Mouse (Mus musculus) liver, embryonic 11.5 days (tissue): ENCODE measurements around the gene Vill. TPM values are rescaled to one million over a fixed set of nuclear protein-coding genes. Genes with fewer than 3 reads are reported as not detected.

Source experiments
- ATAC-seq: fragments of 200-750 bp; cut with Nextera tagmentation; replicated peaks from 2 replicates; pipeline ENCODE4 v1.8.0; 2017; ENCODE audit warnings: moderate number of reproducible peaks, mild to moderate bottlenecking, moderate TSS enrichment, moderate library complexity; ENCODE audit not compliant: low FRiP score
- DNase-seq: peaks from one replicate; pipeline ENCODE4 v3.0.0-alpha.2; 2017; ENCODE audit warnings: low spot score
- H3K27ac ChIP-seq: fragments of 300-500 bp; sonication (generic); 2 replicates; pipeline ENCODE4 v1.5.1; 2014; ENCODE audit warnings: mild to moderate bottlenecking, low read depth, low read length, control low read depth
- H3K27me3 ChIP-seq: fragments of 300-500 bp; sonication (generic); replicated peaks from 2 replicates; pipeline ENCODE4 v1.6.1; 2014; ENCODE audit warnings: low read length, mixed read lengths; ENCODE audit not compliant: control insufficient read depth, insufficient read depth
- H3K36me3 ChIP-seq: fragments of 300-500 bp; sonication (generic); 2 replicates; pipeline ENCODE4 v1.6.1; 2014; ENCODE audit warnings: mild to moderate bottlenecking, low read length, moderate library complexity, mixed read lengths; ENCODE audit not compliant: control insufficient read depth, insufficient read depth
- H3K4me1 ChIP-seq: fragments of 300-500 bp; sonication (generic); replicated peaks from 2 replicates; pipeline ENCODE4 v1.6.1; 2014; ENCODE audit warnings: low read length, mixed read lengths; ENCODE audit not compliant: control insufficient read depth, insufficient read depth
- H3K4me2 ChIP-seq: fragments of 300-500 bp; sonication (generic); 2 replicates; pipeline ENCODE4 v1.6.1; 2014; ENCODE audit warnings: mild to moderate bottlenecking, control low read depth, moderate library complexity
- H3K4me3 ChIP-seq: fragments of 300-500 bp; sonication (generic); 2 replicates; pipeline ENCODE4 v1.5.1; 2014; ENCODE audit warnings: low read depth, low read length, control low read depth
- H3K9ac ChIP-seq: fragments of 300-500 bp; sonication (generic); 2 replicates; pipeline ENCODE4 v1.6.1; 2014; ENCODE audit warnings: low read depth, low read length, control low read depth
- H3K9me3 ChIP-seq: fragments of 300-500 bp; sonication (generic); 2 replicates; pipeline ENCODE4 v1.6.1; 2016; ENCODE audit warnings: low read length, inconsistent platforms, mixed read lengths; ENCODE audit not compliant: control insufficient read depth
- whole genome bisulfite sequencing: fragments of 180-500 bp; shearing (Covaris S2); extraction: QIAGEN DNeasy Blood & Tissue Kit; methylation state at CpG from one replicate; pipeline ENCODE4 v1.1.7; 2014; 5-methylcytosine and 5-hydroxymethylcytosine counted together
- polyA plus RNA-seq: library from polyadenylated mRNA; unstranded; fragments of >200 nt; fragmentation: Nextera tagmentation; extraction: Ambion mirVana; gene quantifications from 2 replicates; pipeline ENCODE4 v1.2.1, GENCODE M21; 2014

Vill gene
- polyA plus RNA-seq: 20.0 and 22.7 TPM in 2 replicates

- H3K27me3 ChIP-seq: peaks cover 7% of the 10 kb centered on the region
- H3K4me1 ChIP-seq: peaks cover 20% of the 10 kb centered on the region
- no peak for DNase-seq
- peak; percentile 64 for ATAC-seq
- peak within 1 kb of the TSS; percentile 28 for H3K4me3 ChIP-seq
- 22% methylated on average over 22 of the region's 22 CpGs for WGBS
- H3K27ac ChIP-seq: no peak within 1 kb of the TSS
- H3K9me3 ChIP-seq: no peaks in the 10 kb centered on the region
- H3K9ac ChIP-seq: no peak within 1 kb of the TSS
- no peaks in the 10 kb centered on the region for H3K36me3 ChIP-seq
- peak within 1 kb of the TSS; percentile 54 for H3K4me2 ChIP-seq
These were observed at the start of gene Vill for GRCm38 (mm10) chr9:119052154-119052944. TSS of gene Vill (plus strand) at chr9:119052778.

DNA sequence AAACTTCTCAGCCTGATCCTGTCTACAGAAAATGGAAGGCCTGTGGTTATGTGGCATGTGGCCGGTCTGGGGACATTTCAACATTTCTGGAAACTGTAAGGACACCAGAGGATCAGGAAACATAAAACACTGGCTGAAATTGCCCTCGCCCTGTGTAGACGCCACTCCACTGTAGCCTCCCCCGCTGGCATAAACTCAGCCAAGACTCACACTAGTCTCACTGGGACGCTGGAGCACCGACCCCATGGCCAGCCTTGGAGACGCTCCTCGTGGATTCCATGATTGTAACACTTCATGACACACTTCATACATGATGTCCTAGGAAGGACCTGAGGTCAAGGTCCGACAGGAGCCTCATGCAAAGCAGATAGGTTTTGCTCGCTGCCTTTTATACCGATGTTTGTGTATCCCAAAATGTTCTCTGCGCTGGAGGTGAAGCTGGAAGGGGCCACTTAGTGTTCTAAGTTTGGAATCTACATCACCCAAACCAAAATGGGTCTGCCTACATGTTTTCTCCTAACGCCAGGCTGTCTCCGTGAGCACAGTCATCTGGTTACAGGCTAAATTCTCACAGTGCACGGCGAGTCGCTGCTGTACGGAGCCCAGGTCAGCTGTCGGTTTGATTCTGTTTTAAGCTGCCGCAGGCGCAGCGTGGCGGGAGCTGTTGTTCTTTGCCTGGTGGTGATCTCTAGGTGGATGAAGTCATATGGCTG is 48.4 kb upstream of the Vill start:
- ATAC-seq (no peak), DNase-seq (no peak)
- Histone ChIP-seq H3K36me3 (no peaks in the 10 kb centered on the region), H3K4me1 (peaks cover 31% of the 10 kb centered on the region), H3K27me3 (no peaks in the 10 kb centered on the region), H3K9ac (no peak overlapping the region), H3K4me3 (no peak overlapping the region), H3K27ac (no peak overlapping the region), H3K4me2 (no peak overlapping the region), H3K9me3 (no peaks in the 10 kb centered on the region)
- WGBS: 86% methylated on average over 23 of the region's 23 CpGs

DNA sequence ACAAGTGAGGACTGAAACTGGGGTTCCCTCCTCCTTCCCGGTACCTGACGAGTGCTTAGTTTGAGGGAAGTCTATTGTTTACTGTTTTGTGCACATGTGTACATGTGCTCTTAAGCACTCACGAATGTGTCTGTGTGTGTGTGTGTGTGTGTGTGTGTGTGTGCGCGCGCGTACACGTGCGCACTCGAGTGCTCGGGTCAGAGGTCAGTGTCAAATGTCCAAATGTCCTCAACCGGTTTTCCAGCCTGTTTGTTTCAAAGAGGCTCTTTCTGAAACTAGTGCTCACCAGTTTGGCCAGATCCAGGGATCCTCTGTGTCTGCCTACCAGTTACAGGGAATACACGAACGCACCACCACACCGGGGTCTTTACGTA is 47.9 kb upstream of the Vill start:
- no peak overlapping the region for H3K4me3 ChIP-seq
- H3K4me1 ChIP-seq: peaks cover 31% of the 10 kb centered on the region
- H3K4me2 ChIP-seq: no peak overlapping the region
- H3K27me3 ChIP-seq: no peaks in the 10 kb centered on the region
- no peak overlapping the region for H3K27ac ChIP-seq
- 84% methylated on average over 16 of the region's 16 CpGs for WGBS
- H3K9ac ChIP-seq: no peak overlapping the region
- ATAC-seq: no peak
- DNase-seq: no peak
- H3K36me3 ChIP-seq: no peaks in the 10 kb centered on the region
- no peaks in the 10 kb centered on the region for H3K9me3 ChIP-seq

- H3K27me3 ChIP-seq: no peaks in the 10 kb centered on the region
- no peak overlapping the region for H3K27ac ChIP-seq
- WGBS: 82% methylated on average over 15 of the region's 15 CpGs
- H3K4me3 ChIP-seq: no peak overlapping the region
- H3K9me3 ChIP-seq: no peaks in the 10 kb centered on the region
- H3K4me2 ChIP-seq: no peak overlapping the region
- no peak overlapping the region for H3K9ac ChIP-seq
- peaks cover 31% of the 10 kb centered on the region for H3K4me1 ChIP-seq
- no peak for ATAC-seq
- H3K36me3 ChIP-seq: no peaks in the 10 kb centered on the region
- no peak for DNase-seq
These were observed 47.1 kb upstream of the Vill start for GRCm38 (mm10) chr9:119005303-119006029.

- Histone ChIP-seq H3K27me3 (no peaks in the 10 kb centered on the region), H3K4me1 (peaks cover 17% of the 10 kb centered on the region), H3K9me3 (no peaks in the 10 kb centered on the region), H3K9ac (no peak overlapping the region), H3K4me3 (no peak overlapping the region), H3K36me3 (no peaks in the 10 kb centered on the region), H3K27ac (no peak overlapping the region), H3K4me2 (no peak overlapping the region)
- ATAC-seq: no peak
- DNase-seq: no peak
- 85% methylated on average over 10 of the region's 10 CpGs for WGBS
These were observed 45.3 kb upstream of the Vill start for GRCm38 (mm10) chr9:119007266-119007665.

- WGBS: 61% methylated on average over 7 of the region's 7 CpGs
- H3K4me1 ChIP-seq: peaks cover 6% of the 10 kb centered on the region; the same call in 1 of the 2 replicates
- H3K27me3 ChIP-seq: no peaks in the 10 kb centered on the region
- H3K27ac ChIP-seq: no peak overlapping the region
- H3K9me3 ChIP-seq: no peaks in the 10 kb centered on the region
- DNase-seq (no peak), ATAC-seq (no peak)
- no peak overlapping the region for H3K4me2 ChIP-seq
- H3K4me3 ChIP-seq: no peak overlapping the region
- H3K9ac ChIP-seq: no peak overlapping the region
- 0 out of 2 replicates have a peak, but pooled peaks cover 4% of the 10 kb centered on the region for H3K36me3 ChIP-seq
These were observed 43.7 kb upstream of the Vill start for GRCm38 (mm10) chr9:119008871-119009270.

DNA sequence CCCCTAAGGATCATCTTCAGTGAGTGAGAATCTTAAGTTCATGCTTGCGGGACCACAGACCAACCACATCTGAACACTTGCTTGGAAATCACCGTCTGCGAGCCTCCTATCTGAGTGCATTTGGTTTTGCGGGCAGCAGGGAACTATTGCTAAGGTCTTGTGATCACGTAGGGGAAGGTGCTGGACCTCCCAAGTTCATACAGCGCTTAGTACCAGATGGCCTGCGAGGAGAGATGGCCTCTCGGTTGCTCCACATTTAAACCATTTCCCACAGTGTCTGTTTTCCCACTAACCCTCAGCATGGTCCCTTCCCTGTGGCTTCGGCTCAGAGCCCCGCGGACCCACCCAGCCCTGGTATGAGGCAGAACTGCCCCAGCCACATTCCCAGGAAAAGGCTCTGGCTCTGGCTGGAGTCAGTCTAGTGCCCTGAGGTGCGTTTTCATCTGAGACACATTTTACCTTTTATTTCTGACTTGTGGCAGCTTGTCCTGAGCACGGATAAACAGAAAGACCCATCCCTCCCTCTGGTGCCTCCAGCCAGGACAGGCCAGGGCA is 42.3 kb upstream of the Vill start:
- Histone ChIP-seq H3K4me3 (no peak overlapping the region), H3K36me3 (0 out of 2 replicates have a peak, but pooled peaks cover 4% of the 10 kb centered on the region), H3K27ac (no peak overlapping the region), H3K9me3 (no peaks in the 10 kb centered on the region), H3K9ac (no peak overlapping the region), H3K27me3 (no peaks in the 10 kb centered on the region), H3K4me2 (no peak overlapping the region), H3K4me1 (peaks cover 1% of the 10 kb centered on the region; the same call in 1 of the 2 replicates)
- ATAC-seq (no peak), DNase-seq (no peak)
- WGBS: 81% methylated on average over 13 of the region's 13 CpGs

DNA sequence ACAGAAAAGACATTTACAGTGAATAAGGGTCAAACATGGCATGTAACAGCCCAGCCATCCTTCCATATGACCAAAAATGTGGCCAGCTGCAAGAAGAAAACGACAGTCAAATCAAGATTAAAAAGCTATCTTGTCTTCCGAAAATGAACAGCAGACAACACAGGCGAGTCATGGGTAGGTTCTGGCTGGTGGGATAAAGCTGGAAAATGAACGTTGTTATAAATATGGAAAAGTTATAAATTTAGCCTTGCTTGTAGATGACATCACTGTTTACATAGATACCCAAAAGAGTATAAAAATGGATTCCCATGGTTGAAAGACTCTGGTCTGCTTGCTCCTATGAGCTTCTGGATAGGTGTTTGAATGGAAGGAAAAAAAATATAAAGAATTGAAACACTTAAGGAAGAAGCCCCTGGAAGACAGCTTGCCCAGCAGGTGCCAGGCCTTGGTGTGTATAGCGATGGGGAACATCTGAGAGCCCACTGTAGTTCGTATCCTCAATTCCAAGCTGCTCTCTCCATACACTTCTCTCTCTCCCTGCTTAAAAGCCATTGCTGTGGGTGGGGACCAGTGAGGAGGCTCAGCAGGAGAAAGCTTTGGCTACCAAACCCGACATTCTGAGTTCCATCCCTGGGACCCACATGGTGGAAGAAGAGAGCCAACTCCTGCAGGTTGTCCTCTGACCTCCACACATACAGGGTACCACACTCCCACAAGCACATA is 35.6 kb upstream of the Vill start:
- no peak overlapping the region for H3K9ac ChIP-seq
- H3K4me2 ChIP-seq: no peak overlapping the region
- H3K36me3 ChIP-seq: 0 out of 2 replicates have a peak, but pooled peaks cover 6% of the 10 kb centered on the region
- H3K4me3 ChIP-seq: no peak overlapping the region
- DNase-seq: no peak
- no peak for ATAC-seq
- H3K27ac ChIP-seq: no peak overlapping the region
- H3K4me1 ChIP-seq: no peaks in the 10 kb centered on the region
- no peaks in the 10 kb centered on the region for H3K27me3 ChIP-seq
- 81% methylated on average over 7 of the region's 7 CpGs for whole genome bisulfite sequencing
- no peaks in the 10 kb centered on the region for H3K9me3 ChIP-seq
